Mouse (Mus musculus) layer of hippocampus, adult 6 months (tissue): ENCODE results near the gene Ccdc146. TPM values are rescaled to one million over a fixed set of nuclear protein-coding genes. Genes with fewer than 3 reads are reported as not detected.

Experiments used
- long read RNA-seq, 2 experiments: library from polyadenylated mRNA; unstranded; transcript quantifications; one replicate each; pipeline ENCODE4 v2.0.0; 2019 to 2020
- polyA plus RNA-seq: library from polyadenylated mRNA; unstranded; fragments of <200 nt; fragmentation: Nextera tagmentation; gene quantifications from 2 replicates; pipeline ENCODE4 v1.2.3, GENCODE M21; 2021

Ccdc146 gene
- 0.67 and 1.2 TPM in 2 replicates for polyA plus RNA-seq
- long read RNA-seq, experiment 1, partial matches to known transcripts = 2 of 2 reads
- long read RNA-seq, experiment 1, other reads (novel, unspliced or antisense) = 0 of 2 reads
- long read RNA-seq, experiment 2, partial matches to known transcripts = 1 of 2 reads
- long read RNA-seq, experiment 2, other reads (novel, unspliced or antisense) = 1 of 2 reads

GRCm38 (mm10) chr5:21424614-21425602, at the start of gene Ccdc146, which contains the start of gene Fam185a:
Gene Ccdc146 (minus strand): TSS chr5:21424677.
Gene Fam185a (plus strand): TSS chr5:21424958.

GRCm38 (mm10) chr5:21372493-21373179, 51.8 kb downstream of the Ccdc146 start, which contains the start of gene Fgl2:
Gene Fgl2 (plus strand): TSS chr5:21372642.

Other genes with a start within 250 kb of the Ccdc146 start
- 2.5 and 3.8 TPM in 2 replicates for gene Gsap, start 238.4 kb downstream of the Ccdc146 start, polyA plus RNA-seq
- gene Fgl2, start 52.0 kb downstream of the Ccdc146 start, polyA plus RNA-seq = 0.43 and 0.60 TPM in 2 replicates
- 8.0 and 8.2 TPM in 2 replicates for gene Fam185a, start 281 bp upstream of the Ccdc146 start, polyA plus RNA-seq
- gene Lrrc17, start 118.9 kb upstream of the Ccdc146 start, polyA plus RNA-seq = 0.34 and 0.44 TPM in 2 replicates
- gene Fbxl13, start 221.0 kb upstream of the Ccdc146 start, polyA plus RNA-seq = 0.15 and 0.19 TPM in 2 replicates
- 19.5 and 20.2 TPM in 2 replicates for gene Armc10, start 221.1 kb upstream of the Ccdc146 start, polyA plus RNA-seq